Mouse (Mus musculus) kidney, postnatal 14 days (tissue): ENCODE measurements around the gene Ap1m1.

ENCODE experiments used
- DNase-seq: peaks from one replicate; pipeline ENCODE4 v3.0.0; 2022; ENCODE audit warnings: mixed read lengths

The Ap1m1 gene

DNA sequence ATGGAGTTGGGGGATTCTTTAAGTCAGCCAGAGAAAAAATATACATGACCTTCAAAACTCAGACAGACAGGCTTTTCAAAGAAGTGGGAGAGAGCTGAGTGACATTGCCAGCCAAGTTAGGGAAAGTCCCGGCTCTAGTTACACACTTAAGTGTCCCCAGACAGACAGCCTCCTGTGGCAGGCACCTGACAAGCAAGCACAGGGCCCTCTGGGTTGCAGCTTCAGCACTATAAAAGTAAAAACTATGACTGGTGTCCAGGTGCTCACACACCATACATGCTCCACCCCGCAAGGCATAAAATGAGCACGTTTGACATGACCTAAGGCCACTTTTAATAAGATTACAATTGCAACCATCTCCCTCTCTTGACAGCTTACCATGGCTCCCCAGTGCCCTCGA, 20.8 kb downstream of the Ap1m1 start:
- no peak for DNase-seq

DNA sequence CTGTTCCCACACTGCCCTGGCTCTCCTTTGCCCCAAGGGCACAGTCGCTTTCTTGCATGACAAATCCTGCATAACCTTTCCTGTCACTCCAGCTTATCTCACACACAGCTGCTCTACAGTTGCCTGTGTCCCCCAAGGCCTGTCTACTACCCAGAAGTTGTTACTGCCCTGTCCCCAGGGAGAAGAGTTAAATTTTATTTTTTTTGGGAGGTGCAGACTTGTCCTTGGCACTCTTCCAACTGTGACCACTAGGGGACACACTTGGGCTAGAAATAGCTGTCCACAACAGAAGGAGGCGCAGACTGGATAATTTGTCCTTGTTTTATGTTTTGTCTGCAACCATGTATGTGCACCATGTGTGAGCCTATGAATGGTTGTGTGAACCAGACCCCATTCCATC, 21.2 kb downstream of the Ap1m1 start:
- peak; percentile 63 for DNase-seq

DNA sequence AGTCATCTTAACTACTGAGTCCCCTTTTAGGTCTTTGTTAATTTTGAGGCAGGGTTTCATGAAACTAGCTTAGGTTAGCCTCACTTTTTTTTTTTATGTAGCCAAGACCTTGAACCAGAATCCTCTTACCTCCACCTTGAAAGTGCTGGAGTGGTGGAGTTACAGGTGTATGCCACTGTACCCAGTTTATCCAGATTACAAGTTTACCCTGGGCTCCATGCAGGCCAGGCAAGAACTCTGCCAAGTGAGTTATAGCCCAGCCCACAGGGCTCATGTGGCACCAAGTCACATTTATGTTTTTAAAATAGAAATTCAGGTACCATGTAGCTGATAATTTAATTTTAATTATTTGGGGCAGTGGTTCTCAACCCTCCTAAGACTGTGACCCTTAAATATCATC, 21.6 kb downstream of the Ap1m1 start:
- no peak for DNase-seq

DNA sequence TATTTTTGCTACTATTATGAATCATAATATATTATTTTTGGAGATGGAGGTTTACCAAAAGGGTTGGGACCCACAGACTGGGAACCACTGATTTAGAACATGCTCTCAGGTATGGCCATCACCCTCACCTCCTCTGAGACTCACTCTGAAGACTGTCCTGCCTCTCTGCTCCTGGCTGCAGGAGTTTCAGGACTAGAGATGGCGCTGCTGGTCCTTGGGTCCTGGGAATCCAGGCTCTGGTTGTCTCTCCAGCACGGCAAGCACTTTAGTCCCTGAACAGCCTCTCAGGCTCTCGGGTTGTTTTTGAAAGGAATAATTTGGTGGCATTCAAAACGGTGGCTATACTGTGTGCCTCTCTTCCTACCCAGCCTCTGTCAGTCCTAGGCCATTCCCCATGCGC, 22.1 kb downstream of the Ap1m1 start:
- DNase-seq, result peak; percentile 55

DNA sequence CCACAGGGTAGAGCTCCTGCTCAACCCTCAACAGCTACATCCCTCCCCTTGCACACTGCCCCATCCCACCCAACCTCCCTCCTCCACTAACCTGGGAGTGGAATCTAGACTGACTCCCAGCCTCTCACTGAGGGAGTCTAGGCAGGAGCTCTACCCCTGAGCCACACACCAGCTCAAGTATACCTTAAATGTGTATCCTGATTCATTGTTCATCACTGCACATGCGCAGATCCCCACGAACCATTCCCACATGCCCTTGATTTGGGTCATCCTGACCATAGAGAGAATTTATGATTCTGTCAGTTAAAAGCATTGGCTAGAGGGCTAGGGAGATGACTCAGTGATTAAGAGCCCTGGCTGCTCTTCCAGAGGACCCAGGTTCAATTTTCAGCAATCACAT, 22.9 kb downstream of the Ap1m1 start:
- DNase-seq, result no peak

DNA sequence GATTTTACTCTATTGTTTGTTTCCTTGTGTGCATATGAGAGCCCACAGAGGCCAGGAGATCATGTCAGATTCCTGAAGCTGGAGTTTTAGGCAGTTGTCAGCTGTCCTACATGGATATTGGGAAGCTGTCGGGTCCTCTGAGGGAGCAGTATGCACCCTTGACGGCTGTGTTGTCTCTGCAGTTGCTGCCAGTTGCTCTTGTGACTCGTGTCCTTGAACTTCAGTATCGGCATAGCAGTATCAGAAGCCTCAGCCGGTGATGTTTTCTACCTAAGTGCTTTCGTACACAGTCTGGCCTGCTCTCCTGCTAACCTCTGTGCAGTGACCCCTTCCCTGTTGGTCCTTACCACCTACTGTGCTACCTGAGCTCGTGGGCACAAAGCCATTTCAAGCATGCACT, 23.6 kb downstream of the Ap1m1 start:
- DNase-seq, result no peak

DNA sequence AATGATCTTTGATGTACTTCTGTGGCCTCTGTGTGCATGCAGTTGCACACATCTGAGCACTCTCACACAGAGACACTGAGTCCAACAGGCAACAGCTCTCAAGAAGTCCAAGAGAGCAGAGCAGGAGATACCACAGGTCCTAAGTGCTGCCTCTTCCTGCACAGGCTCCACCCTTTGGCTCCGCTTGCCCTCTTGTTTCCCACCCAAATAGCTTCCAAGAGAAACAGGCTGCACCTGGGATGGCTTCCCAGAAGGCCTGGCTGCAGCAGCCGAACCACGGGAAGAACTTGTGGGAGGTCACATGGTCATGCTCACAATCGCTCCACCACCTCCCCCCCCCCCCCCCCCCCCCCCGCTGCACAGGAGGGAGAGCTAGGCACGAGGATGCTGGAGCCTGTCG, 25.5 kb downstream of the Ap1m1 start:
- peak; percentile 70 for DNase-seq

DNA sequence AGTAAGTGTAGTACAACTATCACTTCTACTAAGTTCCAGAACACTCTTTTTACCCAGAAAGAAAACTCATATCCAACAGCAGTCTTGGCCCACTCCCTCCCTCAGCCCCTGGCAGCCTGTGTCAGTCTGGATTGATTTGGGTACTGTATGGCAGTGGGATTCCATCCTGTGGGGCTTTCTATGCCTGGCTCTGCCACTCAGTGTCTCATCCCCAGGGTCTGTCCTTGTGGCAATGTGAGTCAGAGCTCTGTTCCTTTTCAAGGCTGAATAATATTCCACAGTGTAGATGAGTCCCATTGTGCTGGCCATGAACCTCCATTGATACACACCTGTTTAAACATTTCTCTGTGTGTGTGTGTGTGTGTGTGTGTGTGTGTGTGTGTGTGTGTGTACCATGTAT, 26.9 kb downstream of the Ap1m1 start:
- DNase-seq, result no peak

DNA sequence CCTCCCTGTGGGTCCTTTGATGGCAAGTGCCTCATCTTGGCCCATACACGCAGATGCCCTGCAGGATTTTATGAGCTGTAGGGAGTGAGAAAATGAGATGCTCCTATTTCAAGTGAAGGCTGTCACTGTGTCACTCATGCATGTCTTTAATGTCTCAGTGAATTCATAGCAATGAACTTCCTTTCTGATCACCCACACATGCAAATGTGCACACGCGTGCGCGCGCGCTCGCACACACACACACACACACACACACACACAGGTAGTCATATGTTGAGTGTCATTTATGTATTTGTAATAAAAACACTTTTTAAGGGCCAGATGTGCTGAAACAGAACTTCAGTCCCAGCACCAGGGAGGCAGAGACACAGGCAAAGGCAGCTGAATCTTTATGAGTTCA, 27.3 kb downstream of the Ap1m1 start:
- no peak for DNase-seq

DNA sequence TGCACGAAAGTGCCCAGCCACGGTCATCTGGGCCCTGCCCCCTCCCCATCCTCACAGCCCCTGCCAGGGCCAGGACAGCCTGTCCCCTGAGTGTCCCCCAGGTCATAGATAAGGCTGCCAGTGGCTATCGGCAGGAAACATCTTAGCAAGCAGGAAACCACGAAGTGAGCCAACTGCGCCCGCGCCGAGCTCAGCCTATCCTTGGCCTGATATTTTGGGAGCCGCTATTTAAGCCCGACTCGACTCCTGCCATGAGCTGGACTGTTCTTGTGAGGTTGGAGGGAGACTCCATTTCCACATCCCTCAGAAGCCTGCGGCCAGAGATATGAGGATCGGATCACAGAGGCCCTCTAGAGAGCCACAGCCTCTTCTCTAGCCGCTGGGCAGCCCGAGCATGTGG, 28.5 kb downstream of the Ap1m1 start:
- DNase-seq, result peak; percentile 88

DNA sequence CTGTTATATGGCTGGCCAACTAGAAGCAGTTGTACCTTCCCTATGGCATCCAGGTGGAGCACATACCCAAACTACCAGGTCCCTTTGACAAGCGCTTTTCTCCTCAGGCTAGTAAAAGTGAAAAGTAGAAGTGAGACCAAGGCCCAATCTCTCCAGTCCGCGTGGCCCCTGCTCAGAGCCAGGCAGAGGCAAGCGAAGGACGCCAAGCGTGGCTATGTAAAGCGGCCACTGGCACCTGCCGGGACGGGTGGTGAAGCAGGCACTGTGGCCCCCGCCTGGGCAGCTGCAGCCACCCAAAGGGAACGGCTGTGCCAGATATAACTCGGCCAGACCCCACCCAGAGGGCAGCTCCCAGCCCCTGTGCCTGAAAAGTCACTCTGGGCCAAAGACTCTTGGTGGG, 30.8 kb downstream of the Ap1m1 start:
- no peak for DNase-seq

DNA sequence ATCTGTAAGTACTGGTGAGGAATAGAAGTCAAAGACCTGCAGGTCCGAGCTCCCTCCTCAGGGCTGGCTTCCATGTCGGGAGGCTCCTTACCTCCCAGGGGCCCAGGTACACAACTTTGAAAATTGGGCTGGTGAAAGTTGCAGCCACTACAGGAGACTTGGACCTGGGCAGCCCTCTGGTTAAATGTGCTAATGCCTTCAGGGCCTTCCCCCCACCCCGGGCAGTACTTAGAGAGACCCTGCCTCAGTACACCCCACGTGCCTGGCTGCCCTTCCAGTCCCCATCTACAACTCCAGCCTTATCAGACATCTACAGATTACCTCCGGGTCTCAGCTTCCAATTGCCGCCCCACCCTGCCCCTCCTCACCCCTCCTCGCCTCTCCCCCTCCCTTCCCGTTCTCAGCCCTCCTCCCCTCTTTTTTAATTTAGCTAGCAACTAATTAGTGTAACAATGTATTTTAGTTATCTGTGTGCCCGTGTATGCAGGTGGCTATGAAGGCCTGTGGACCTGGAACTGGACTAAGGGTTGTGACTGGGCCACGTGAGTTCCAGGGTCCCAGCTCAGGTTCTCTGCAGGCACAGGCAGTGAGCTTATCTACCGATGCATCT, 31.3 kb downstream of the Ap1m1 start:
- DNase-seq, result no peak

DNA sequence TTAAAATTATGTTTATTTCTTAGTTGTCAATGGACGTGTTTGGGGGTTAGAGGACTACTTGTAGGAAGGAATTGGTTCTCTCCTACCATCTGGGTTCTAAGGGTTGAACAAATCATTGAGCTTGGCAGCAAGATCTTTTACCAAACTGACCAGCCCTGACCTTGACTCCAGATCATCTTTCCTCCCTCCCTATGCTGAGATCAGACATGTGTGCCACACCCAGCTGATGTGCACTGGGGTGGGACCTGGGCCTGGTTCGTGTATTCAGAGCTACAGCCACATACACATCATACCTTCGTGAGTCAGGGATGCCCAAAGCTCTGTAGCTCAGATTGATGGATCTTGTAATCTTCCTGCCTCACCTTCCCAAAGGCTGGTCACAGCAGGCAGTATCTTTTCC, 31.9 kb downstream of the Ap1m1 start:
- DNase-seq, result no peak

DNA sequence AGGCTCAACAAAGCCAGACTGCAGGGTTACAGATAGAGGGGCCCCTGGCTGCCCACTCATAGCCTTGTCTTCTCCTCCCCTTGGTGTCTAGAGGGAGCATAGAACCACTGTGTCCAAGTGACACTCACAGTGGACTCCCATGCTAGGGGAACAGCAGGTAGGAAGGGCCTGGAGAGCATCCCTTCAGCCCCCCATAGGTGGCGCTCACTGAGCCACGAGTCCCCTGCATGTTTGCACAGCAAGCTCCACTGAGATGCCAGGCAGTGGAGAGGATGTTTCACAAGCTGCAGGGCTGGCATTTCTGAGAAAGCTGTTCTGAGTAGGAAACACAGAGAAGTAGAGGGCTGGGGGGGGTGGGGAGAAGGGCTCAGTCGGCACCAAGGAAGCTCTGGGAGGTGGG, 32.5 kb downstream of the Ap1m1 start:
- peak; percentile 76 for DNase-seq

DNA sequence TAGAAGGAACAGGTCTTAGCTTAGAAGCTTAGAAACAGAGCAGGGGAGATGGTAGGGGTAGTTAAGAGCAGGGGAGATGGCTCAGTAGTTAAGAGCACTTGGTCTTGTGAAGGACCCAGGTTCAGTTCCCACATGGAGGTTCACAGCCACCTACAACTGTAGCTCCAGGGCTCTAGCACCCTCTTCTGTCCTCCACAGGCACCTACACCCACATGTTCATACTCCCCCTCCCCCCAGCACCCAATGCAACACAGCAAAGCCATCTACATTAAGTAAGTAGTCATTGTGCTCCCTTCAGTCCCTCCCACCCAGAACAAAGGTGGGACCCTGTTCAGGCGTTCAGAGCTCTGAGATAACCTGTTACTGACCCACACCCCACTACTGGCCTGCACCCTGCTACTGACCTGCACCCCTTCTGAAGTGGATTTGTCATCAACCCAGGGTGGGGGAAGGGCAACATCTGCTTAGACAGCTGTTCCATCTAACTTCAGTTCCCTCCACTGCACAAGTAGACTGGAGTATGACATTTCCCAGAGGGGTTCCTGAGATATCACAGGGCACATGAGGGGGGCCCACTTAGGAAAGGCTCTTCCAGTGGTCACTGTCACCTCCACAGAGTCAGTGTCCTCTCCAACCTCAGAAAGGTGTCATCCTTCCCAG, 33.4 kb downstream of the Ap1m1 start:
- DNase-seq, result no peak

DNA sequence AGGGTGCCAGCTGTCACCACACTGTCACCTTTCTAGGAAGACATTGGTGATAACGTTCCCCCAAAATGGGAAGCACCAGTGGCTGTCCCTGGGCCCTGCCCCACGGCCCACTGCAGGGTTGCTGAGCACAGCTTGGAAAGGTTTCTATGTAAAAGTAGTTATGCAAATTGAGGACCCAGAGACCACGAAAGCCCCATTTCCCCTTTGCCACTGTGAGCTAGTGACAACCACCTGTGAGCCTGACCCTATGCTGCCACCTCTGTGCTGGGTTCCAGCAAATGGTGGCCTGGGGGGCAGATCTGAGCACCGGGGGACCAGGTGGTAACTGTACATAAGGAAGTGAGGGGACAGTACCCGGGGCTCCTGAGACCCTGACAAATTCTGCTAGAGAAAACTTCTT, 34.0 kb downstream of the Ap1m1 start:
- DNase-seq, result no peak

DNA sequence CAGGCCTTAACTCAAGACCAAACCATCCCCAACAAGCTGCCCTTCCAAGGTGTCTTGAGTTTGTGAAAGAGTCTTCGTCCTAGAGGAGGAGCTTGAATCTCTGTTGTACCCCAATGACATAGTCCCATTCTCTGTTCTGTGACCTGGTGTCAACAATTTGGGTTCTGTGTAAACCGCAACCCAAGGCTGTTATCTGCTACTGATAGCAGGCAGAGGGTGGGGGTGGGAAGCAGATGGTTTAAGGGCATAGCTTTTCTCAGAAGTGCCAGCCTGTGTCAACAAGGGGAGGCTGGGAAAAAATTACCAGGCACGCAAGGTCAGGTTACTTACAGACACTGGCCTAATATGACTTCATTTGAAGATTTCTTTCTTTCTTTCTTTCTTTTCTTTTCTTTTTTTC, 37.4 kb downstream of the Ap1m1 start:
- no peak for DNase-seq

DNA sequence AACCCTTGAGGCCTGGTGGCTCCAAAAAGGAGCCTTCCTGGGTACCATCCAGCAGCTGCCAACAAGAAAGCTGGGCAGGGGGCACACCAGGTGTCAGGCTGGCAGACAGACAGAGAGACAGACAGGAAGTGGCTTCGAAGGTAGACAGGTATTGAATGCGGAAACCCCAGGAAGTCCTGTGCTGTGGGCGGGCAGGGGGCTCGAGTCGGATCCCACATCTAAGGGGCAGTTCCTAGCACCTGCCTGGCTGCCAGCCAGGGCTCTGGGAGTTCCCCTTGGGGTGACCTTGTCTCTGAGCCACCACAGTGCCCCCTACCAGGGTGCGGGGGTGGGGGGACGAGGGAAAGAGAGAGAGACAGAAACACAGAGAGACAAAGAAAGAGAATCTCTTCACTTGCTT, 39.3 kb downstream of the Ap1m1 start:
- DNase-seq, result no peak

DNA sequence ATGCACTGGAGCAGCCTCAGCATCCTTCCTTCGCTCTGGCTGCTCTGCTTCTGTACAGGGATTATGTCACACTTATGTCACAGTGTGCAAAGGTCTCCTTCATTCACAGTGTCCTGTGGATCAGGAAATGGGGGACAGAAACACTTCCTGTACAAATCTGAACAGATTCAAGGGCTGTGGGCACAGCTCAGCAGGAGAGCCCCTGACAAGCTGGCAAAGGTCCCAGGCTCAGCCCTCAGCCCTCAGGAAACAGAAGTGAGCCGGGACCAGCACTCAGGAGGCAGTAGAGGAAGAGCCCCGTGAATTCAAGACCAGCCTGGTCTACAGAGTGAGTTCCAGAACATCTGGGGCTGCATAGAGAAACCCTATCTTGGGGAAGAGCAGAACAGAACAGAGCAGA, 41.8 kb downstream of the Ap1m1 start:
- DNase-seq, result peak; percentile 82

DNA sequence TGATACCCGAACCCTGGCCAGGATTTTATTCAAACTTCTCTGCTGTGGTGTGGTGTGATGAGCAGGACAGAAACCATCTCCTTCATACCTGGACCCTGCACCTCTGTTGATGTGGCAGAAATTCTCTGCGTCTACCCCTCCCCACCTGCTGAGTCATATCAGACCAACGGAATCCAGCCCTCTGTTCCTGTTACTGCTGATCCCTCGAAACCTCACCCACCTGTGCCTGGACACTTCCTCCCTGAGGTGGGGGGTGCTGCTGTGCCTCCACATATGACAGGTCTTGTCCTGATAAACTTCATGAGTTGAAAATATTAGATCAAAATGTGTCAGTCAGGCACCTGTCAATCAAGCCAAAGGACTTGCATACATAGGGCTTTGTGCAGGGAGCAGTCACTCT, 45.5 kb downstream of the Ap1m1 start:
- DNase-seq, result no peak

DNA sequence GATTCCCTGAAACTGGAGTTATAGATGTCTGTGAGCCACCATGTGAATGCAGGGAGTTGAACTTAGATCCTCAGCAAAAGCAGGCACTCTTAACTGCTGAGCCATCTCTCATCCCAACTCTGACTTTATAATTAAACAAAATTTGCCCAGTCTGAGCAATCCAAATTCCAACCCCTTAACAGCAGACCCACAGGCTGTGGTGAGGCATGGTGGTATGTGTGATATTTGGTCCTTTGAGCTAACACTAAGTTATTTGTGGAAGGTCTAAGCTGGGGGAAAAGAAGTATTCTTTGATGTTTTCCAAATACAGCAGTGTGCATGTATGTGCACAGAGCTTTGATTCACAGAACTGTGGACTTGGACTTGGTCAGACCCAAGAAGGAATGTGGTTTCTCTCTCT, 49.2 kb downstream of the Ap1m1 start:
- no peak for DNase-seq

DNA sequence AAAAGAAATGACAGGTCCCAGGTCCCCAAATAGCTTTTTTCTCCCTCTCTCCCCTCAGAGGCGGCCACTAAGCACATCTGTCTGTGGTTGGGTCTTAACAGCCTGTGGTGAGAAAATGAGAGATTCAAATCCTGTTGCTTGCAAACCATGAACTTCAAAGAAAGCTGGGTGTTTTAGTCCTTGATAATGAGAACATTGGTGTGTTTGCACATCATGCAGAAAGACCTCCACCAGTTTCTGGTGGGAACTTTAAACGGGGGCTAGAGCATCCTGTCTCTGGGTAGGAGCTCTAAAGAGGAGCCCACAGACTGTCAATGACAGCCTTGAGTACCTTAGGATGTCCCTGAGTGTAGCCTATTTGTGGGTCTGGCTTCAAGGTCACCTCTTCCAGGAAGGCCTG, 51.3 kb downstream of the Ap1m1 start:
- no peak for DNase-seq

DNA sequence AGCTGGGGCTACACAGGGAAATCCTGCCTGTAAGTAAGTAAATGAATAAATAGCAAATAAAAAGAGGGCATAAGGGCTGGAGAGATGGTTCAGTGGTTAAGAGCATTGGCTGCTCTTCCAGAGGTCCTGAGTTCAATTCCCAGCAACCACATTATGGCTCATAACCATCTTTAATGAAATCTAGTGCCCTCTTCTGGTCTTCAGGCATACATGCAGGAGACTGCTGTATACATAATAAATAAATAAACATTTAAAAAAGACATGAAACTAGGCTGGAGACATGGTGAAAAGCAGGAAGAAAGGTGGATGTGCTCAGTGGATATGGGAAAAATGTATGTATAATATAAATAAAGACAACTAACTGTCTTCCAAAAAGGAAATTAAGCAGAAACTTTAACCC, 53.5 kb downstream of the Ap1m1 start:
- DNase-seq, result no peak

DNA sequence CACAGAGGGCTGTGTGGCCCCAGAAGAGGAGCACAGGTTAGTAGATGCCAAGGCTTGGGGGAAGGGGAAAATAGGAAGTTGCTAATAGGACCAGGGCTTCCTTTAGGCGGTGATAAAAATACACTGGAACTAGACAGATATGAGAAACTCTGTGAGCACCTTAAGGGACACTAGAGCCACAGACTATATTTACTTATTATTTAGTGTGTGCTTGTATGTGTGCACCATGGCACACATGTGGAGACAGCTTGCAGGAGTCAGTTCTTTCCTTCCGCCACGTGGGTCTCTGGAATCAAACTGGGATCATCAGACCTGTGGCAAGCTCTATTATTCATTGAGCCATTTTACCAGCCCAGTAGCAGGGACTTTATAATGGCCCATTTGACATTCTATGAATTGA, 55.3 kb downstream of the Ap1m1 start:
- DNase-seq, result no peak

DNA sequence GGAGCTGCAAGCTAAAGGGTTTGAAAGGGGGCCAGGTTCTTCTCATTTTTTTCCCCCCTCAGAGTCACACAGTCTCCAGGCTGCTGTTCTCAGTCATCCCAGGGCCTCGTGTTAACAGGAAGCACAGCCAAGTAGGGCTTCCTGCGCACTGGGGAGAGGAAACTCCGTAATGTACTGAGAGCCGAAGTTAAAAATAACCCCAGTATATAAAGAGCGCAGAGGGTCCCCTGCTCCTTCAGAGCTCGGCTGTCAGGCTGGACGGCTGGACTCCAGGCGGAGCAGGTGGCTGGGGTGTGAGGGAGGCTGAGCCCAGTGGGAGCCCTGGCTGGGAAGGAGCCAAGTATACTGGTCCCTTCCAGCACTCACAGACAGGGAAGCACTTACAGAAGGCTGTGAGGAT, 55.9 kb downstream of the Ap1m1 start:
- DNase-seq, result peak; percentile 89
